Mouse (Mus musculus) G1E (cell line): ENCODE measurements around the gene Elovl6.

Experiments used
- CTCF ChIP-seq: IDR thresholded peaks from 2 replicates; pipeline ENCODE4 v1.5.1; 2012; ENCODE audit warnings: low read depth, low read length, inconsistent platforms, mixed read lengths
- GATA2 ChIP-seq: IDR thresholded peaks from 2 replicates; pipeline ENCODE4 v1.6.1; 2012; ENCODE audit warnings: low read depth, low read length, inconsistent platforms, borderline replicate concordance
- POLR2AphosphoS5 ChIP-seq: IDR thresholded peaks from 2 replicates; pipeline ENCODE4 v1.6.1; 2012; ENCODE audit warnings: low read depth, low read length, inconsistent platforms; ENCODE audit not compliant: insufficient replicate concordance
- TAL1 ChIP-seq: conservative IDR thresholded peaks from 2 replicates; pipeline ENCODE4 v1.6.1; 2012; ENCODE audit warnings: low read depth, low read length, inconsistent platforms, mixed read lengths

DNA sequence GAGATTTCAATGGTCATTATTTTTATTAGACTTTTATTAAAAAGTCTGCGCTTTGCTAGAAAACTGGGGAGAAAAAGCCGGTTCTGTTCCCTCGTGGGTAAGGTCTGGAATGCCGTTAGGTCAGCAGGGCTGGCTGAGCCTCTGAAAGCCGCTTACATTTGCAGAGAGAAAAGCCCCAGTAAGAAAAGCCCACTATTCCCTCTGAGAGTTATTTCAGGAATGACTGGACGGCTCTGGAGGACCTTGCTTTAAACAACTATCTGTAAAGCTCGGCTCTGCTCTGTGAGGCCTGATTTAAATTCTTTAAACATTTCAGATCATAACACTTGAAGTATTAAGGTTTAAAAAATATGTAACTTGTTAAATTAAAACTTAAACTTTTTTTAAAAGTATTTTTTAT lies 36.4 kb downstream of the Elovl6 start:
- TF ChIP-seq CTCF (no peak), GATA2 (no peak), POLR2AphosphoS5 (no peak), TAL1 (no peak)
